Mouse (Mus musculus): Measurements from ENCODE around the gene Dnaaf3. TPM values are rescaled to one million over a fixed set of nuclear protein-coding genes. Genes with fewer than 3 reads are reported as not detected.
"Not testable (repeated sequence)": the region's sequence is repeated elsewhere in the genome, so short reads cannot be mapped to it uniquely, and the experiment has no call there.

Dnaaf3 gene
- polyA plus RNA-seq, 1 experiment, result 1.1 TPM

- WGBS, result 63% methylated on average over 18 of the region's 18 CpGs
- no peak for DNase-seq
- peaks cover 3% of the 10 kb centered on the region; the same call in 1 of the 2 replicates for H3K27me3 ChIP-seq (ENCODE audit: control insufficient read depth, insufficient read depth, low read length)
- no peak overlapping the region for H3K27ac ChIP-seq (ENCODE audit: insufficient read depth, low read length)
- no peak overlapping the region for H3K4me3 ChIP-seq (replicated peaks; ENCODE audit: insufficient read depth, low read depth, low read length)
- no peaks in the 10 kb centered on the region for H3K4me1 ChIP-seq (ENCODE audit: control insufficient read depth, insufficient read depth, low read length)
- TF ChIP-seq POLR2A (IDR thresholded peaks at IDR 0.05; ENCODE audit: borderline replicate concordance, insufficient read depth, low read length), result no peak
- no peak for TF ChIP-seq CTCF (IDR thresholded peaks at IDR 0.05; ENCODE audit: borderline replicate concordance, insufficient read depth, low read depth, low read length)
These were observed 5.0 kb downstream of the Dnaaf3 start for GRCm38 (mm10) chr7:4527302-4527689.

- no peak for TF ChIP-seq POLR2A (IDR thresholded peaks at IDR 0.05; ENCODE audit: borderline replicate concordance, insufficient read depth, low read length)
- peak; percentile 55; the same call in 1 of the 2 replicates for TF ChIP-seq CTCF (IDR thresholded peaks at IDR 0.05; ENCODE audit: borderline replicate concordance, insufficient read depth, low read depth, low read length)
- H3K4me3 ChIP-seq (replicated peaks; ENCODE audit: insufficient read depth, low read depth, low read length), result peak overlapping the region; percentile 39
- 23% methylated on average over 40 of the region's 40 CpGs for WGBS
- H3K27me3 ChIP-seq (ENCODE audit: control insufficient read depth, insufficient read depth, low read length), result no peaks in the 10 kb centered on the region
- peak; percentile 71 to 75 for DNase-seq
- no peaks in the 10 kb centered on the region for H3K4me1 ChIP-seq (ENCODE audit: control insufficient read depth, insufficient read depth, low read length)
- H3K27ac ChIP-seq (ENCODE audit: insufficient read depth, low read length), result no peak overlapping the region
These were observed 5.6 kb downstream of the Dnaaf3 start for GRCm38 (mm10) chr7:4526341-4527301.

- H3K4me1 ChIP-seq (ENCODE audit: control insufficient read depth, insufficient read depth, low read length); H3K27me3 ChIP-seq (ENCODE audit: control insufficient read depth, insufficient read depth, low read length); H3K27ac ChIP-seq (ENCODE audit: insufficient read depth, low read length); H3K4me3 ChIP-seq (replicated peaks; ENCODE audit: insufficient read depth, low read depth, low read length): not testable (repeated sequence)
- TF ChIP-seq CTCF (IDR thresholded peaks at IDR 0.05; ENCODE audit: borderline replicate concordance, insufficient read depth, low read depth, low read length), result peak; percentile 74
- peak; percentile 38 to 59 for DNase-seq
- 68% methylated on average over 15 of the region's 15 CpGs for WGBS
These were observed 7.9 kb downstream of the Dnaaf3 start, which contains the start of gene Tnni3 for GRCm38 (mm10) chr7:4524212-4524922. Tnni3 (minus strand) TSS chr7:4524229.

GRCm38 (mm10) chr7:4523205-4524130 is 8.8 kb downstream of the Dnaaf3 start:
- Histone ChIP-seq H3K27ac (ENCODE audit: insufficient read depth, low read length) (no peak overlapping the region), H3K27me3 (ENCODE audit: control insufficient read depth, insufficient read depth, low read length) (no peaks in the 10 kb centered on the region), H3K4me3 (replicated peaks; ENCODE audit: insufficient read depth, low read depth, low read length) (no peak overlapping the region), H3K4me1 (ENCODE audit: control insufficient read depth, insufficient read depth, low read length) (no peaks in the 10 kb centered on the region)
- TF ChIP-seq POLR2A (IDR thresholded peaks at IDR 0.05; ENCODE audit: borderline replicate concordance, insufficient read depth, low read length), result no peak
- TF ChIP-seq CTCF (IDR thresholded peaks at IDR 0.05; ENCODE audit: borderline replicate concordance, insufficient read depth, low read depth, low read length), result no peak
- WGBS, result 90% methylated on average over 33 of the region's 33 CpGs
- no peak for DNase-seq

GRCm38 (mm10) chr7:4522292-4522691 is 10.0 kb downstream of the Dnaaf3 start:
- no peaks in the 10 kb centered on the region for H3K4me1 ChIP-seq (ENCODE audit: control insufficient read depth, insufficient read depth, low read length)
- H3K4me3 ChIP-seq (replicated peaks; ENCODE audit: insufficient read depth, low read depth, low read length), result no peak overlapping the region
- H3K27ac ChIP-seq (ENCODE audit: insufficient read depth, low read length), result no peak overlapping the region
- H3K27me3 ChIP-seq (ENCODE audit: control insufficient read depth, insufficient read depth, low read length), result no peaks in the 10 kb centered on the region
- 85% methylated on average over 6 of the region's 6 CpGs for WGBS
- TF ChIP-seq CTCF (IDR thresholded peaks at IDR 0.05; ENCODE audit: borderline replicate concordance, insufficient read depth, low read depth, low read length), result no peak
- no peak for TF ChIP-seq POLR2A (IDR thresholded peaks at IDR 0.05; ENCODE audit: borderline replicate concordance, insufficient read depth, low read length)
- no peak for DNase-seq

GRCm38 (mm10) chr7:4521231-4522003 is 10.8 kb downstream of the Dnaaf3 start:
- Histone ChIP-seq H3K27me3 (ENCODE audit: control insufficient read depth, insufficient read depth, low read length) (no peaks in the 10 kb centered on the region), H3K27ac (ENCODE audit: insufficient read depth, low read length) (no peak overlapping the region), H3K4me3 (replicated peaks; ENCODE audit: insufficient read depth, low read depth, low read length) (no peak overlapping the region), H3K4me1 (ENCODE audit: control insufficient read depth, insufficient read depth, low read length) (no peaks in the 10 kb centered on the region)
- 32% methylated on average over 32 of the region's 32 CpGs for WGBS
- peak; percentile 3; the same call in 1 of the 2 replicates for TF ChIP-seq CTCF (IDR thresholded peaks at IDR 0.05; ENCODE audit: borderline replicate concordance, insufficient read depth, low read depth, low read length)
- TF ChIP-seq POLR2A (IDR thresholded peaks at IDR 0.05; ENCODE audit: borderline replicate concordance, insufficient read depth, low read length), result no peak
- no peak for DNase-seq

Data from cerebellum, adult 2 months (tissue).